9 mouse cellular contexts compared by ENCODE assay signal in genomic region chr7:111692641-111693261, GRCm38 (mm10).
DNase-seq lines count a peak whose midpoint lies in the region; ATAC-seq and TF ChIP-seq lines count a peak whose summit lies in the region.
"Had no signal": no experiment of that assay in that cellular context is flagged by ENCODE, and none has a peak within 500 bp of the region (broad histone marks: within the 10 kb centered on the region; RNA-seq: fewer than 3 reads in every experiment).

No protein-coding gene starts in this region.

- 0 out of 2 replicates have a peak overlapping the region, but pooled peaks have one; percentile 11 for H3K27ac ChIP-seq in forebrain, embryonic 12.5 days
- peak overlapping the region; percentile 70 for H3K27ac ChIP-seq in heart, embryonic 13.5 days (replicated peaks)
- no peak overlapping the region for H3K27ac ChIP-seq in midbrain, postnatal 0 days (ENCODE audit: low read depth, low read length)
- H3K27ac ChIP-seq: macrophage had no signal

- TF ChIP-seq CTCF in midbrain, postnatal 0 days (IDR thresholded peaks at IDR 0.05): no peak

- peak; percentile 61 to 66 for DNase-seq in cerebellum, adult 18-20 months
- peak; percentile 46 for DNase-seq in left cerebral cortex, adult 11 months (ENCODE audit: low spot score)
- DNase-seq in midbrain, postnatal 0 days (ENCODE audit: low spot score): peak; percentile 75
- no peak for DNase-seq in thymus, postnatal 25 days

- no peak overlapping the region for H3K4me3 ChIP-seq in forebrain, embryonic 12.5 days (replicated peaks)
- no peak overlapping the region for H3K4me3 ChIP-seq in heart, embryonic 13.5 days
- no peak overlapping the region for H3K4me3 ChIP-seq in midbrain, postnatal 0 days (ENCODE audit: low read depth, low read length)

- H3K9ac ChIP-seq in forebrain, embryonic 12.5 days: no peak overlapping the region
- H3K9ac ChIP-seq in heart, embryonic 13.5 days: peak overlapping the region; percentile 47; the same call in 1 of the 2 replicates
- H3K9ac ChIP-seq in midbrain, postnatal 0 days (replicated peaks; ENCODE audit: low read length, poor library complexity, severe bottlenecking): no peak overlapping the region

- WGBS in forebrain, embryonic 12.5 days: 58% methylated on average over 9 of the region's 9 CpGs
- 51% methylated on average over 9 of the region's 9 CpGs for WGBS in heart, embryonic 13.5 days
- 65% methylated on average over 9 of the region's 9 CpGs for WGBS in midbrain, postnatal 0 days

- H3K9me3 ChIP-seq in forebrain, embryonic 12.5 days: no peaks in the 10 kb centered on the region
- no peaks in the 10 kb centered on the region for H3K9me3 ChIP-seq in heart, embryonic 13.5 days
- no peaks in the 10 kb centered on the region for H3K9me3 ChIP-seq in midbrain, postnatal 0 days (ENCODE audit: low read length)

- no peaks in the 10 kb centered on the region for H3K36me3 ChIP-seq in forebrain, embryonic 12.5 days (replicated peaks)
- no peaks in the 10 kb centered on the region for H3K36me3 ChIP-seq in heart, embryonic 13.5 days
- no peaks in the 10 kb centered on the region for H3K36me3 ChIP-seq in midbrain, postnatal 0 days (ENCODE audit: insufficient read depth, low read length)

- peak; percentile 61; the same call in 1 of the 2 replicates for ATAC-seq in forebrain, embryonic 12.5 days (ENCODE audit: low FRiP score)
- ATAC-seq in heart, embryonic 13.5 days (ENCODE audit: extremely low read depth, insufficient number of reproducible peaks, low FRiP score, low TSS enrichment): peak; percentile 57; the same call in 1 of the 2 replicates
- ATAC-seq in midbrain, postnatal 0 days (ENCODE audit: low FRiP score): no peak
- ATAC-seq in granulocyte monocyte progenitor cell, adult 5-6 weeks (replicated peaks; ENCODE audit: poor library complexity, severe bottlenecking): no peak
- no peak for ATAC-seq in megakaryocyte progenitor cell, adult 5-6 weeks (replicated peaks; ENCODE audit: poor library complexity)

- H3K4me1 ChIP-seq in forebrain, embryonic 12.5 days: peaks cover 15% of the 10 kb centered on the region
- H3K4me1 ChIP-seq in heart, embryonic 13.5 days: peaks cover 45% of the 10 kb centered on the region
- H3K4me1 ChIP-seq in midbrain, postnatal 0 days (ENCODE audit: insufficient read depth, low read length): no peaks in the 10 kb centered on the region

- no peaks in the 10 kb centered on the region for H3K27me3 ChIP-seq in forebrain, embryonic 12.5 days
- no peaks in the 10 kb centered on the region for H3K27me3 ChIP-seq in heart, embryonic 13.5 days (replicated peaks)
- H3K27me3 ChIP-seq in midbrain, postnatal 0 days (ENCODE audit: insufficient read depth, low read length): no peaks in the 10 kb centered on the region

- H3K4me2 ChIP-seq in forebrain, embryonic 12.5 days: no peak overlapping the region
- H3K4me2 ChIP-seq in heart, embryonic 13.5 days: peak overlapping the region; percentile 43
- no peak overlapping the region for H3K4me2 ChIP-seq in midbrain, postnatal 0 days (ENCODE audit: low read depth, low read length, poor library complexity, severe bottlenecking)

Comparison
In these comparisons a context has a peak if more than half of its experiments do, and no peak if none do; other contexts are left out.
1. ATAC-seq: peak in forebrain, embryonic 12.5 days (single experiment) and heart, embryonic 13.5 days (single experiment); none in midbrain, postnatal 0 days (single experiment), granulocyte monocyte progenitor cell, adult 5-6 weeks (single experiment) and megakaryocyte progenitor cell, adult 5-6 weeks (single experiment).